Mouse (Mus musculus) heart, embryonic 13.5 days (tissue): ENCODE results near the gene Gm12184. TPM values are rescaled to one million over a fixed set of nuclear protein-coding genes. Genes with fewer than 3 reads are reported as not detected.

Experiments used
- ATAC-seq: fragments of 200-750 bp; cut with Nextera tagmentation; 2 replicates; pipeline ENCODE4 v1.8.0; 2017; ENCODE audit warnings: moderate TSS enrichment; ENCODE audit not compliant: insufficient number of reproducible peaks, low FRiP score, low TSS enrichment; ENCODE audit errors: extremely low read depth
- H3K27ac ChIP-seq: fragments of 300-500 bp; sonication (generic); replicated peaks from 2 replicates; pipeline ENCODE4 v1.5.1; 2015; ENCODE audit warnings: moderate library complexity, mild to moderate bottlenecking, inconsistent platforms
- H3K27me3 ChIP-seq: fragments of 300-500 bp; sonication (generic); replicated peaks from 2 replicates; pipeline ENCODE4 v1.6.1; 2015; ENCODE audit warnings: mild to moderate bottlenecking, inconsistent platforms
- H3K36me3 ChIP-seq: fragments of 300-500 bp; sonication (generic); 2 replicates; pipeline ENCODE4 v1.6.1; 2015; ENCODE audit warnings: mild to moderate bottlenecking, inconsistent platforms
- H3K4me1 ChIP-seq: fragments of 300-500 bp; sonication (generic); 2 replicates; pipeline ENCODE4 v1.6.1; 2015; ENCODE audit warnings: inconsistent platforms
- H3K4me2 ChIP-seq: fragments of 300-500 bp; sonication (generic); 2 replicates; pipeline ENCODE4 v1.6.1; 2015; ENCODE audit warnings: inconsistent platforms, mild to moderate bottlenecking, moderate library complexity
- H3K4me3 ChIP-seq: fragments of 300-500 bp; sonication (generic); 2 replicates; pipeline ENCODE4 v1.5.1; 2015; ENCODE audit warnings: moderate library complexity, mild to moderate bottlenecking, inconsistent platforms
- H3K9ac ChIP-seq: fragments of 300-500 bp; sonication (generic); 2 replicates; pipeline ENCODE4 v1.6.1; 2015; ENCODE audit warnings: inconsistent platforms, mild to moderate bottlenecking, moderate library complexity
- H3K9me3 ChIP-seq: fragments of 300-500 bp; sonication (generic); 2 replicates; pipeline ENCODE4 v1.6.1; 2016; ENCODE audit warnings: inconsistent platforms
- whole genome bisulfite sequencing: fragments of 180-500 bp; shearing (Covaris S2); methylation state at CpG from one replicate; pipeline ENCODE4 v1.1.7; 2015; ENCODE audit warnings: mixed read lengths; 5-methylcytosine and 5-hydroxymethylcytosine counted together
- polyA plus RNA-seq: library from polyadenylated mRNA; unstranded; fragments of >200 nt; fragmentation: Nextera tagmentation; extraction: Ambion mirVana; gene quantifications from 2 replicates; pipeline ENCODE4 v1.2.1, GENCODE M21; 2015

The Gm12184 gene
- polyA plus RNA-seq, 1 experiment from 2014 or later: 1.2 TPM

DNA sequence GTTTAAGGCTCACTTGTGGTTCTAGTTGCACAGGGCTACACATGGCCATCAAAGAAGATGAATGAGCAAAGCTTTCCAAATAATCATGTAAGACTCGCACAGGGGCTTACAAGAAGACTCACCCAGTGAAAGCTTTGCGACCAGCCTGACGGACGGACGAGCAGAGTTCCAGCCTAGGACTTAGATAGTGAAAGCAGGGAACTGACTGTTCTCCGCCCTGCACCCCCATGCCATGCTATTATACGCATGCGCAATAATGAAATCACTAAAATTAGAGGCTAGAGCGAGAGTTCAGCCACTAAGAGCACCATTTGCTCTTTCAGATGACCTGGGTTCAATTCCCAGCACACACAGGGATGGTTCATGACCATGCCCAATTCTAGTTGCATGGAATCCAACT lies 49.2 kb downstream of the Gm12184 start:
- Histone ChIP-seq H3K4me3 (no peak overlapping the region), H3K4me2 (no peak overlapping the region), H3K9me3 (no peaks in the 10 kb centered on the region), H3K36me3 (no peaks in the 10 kb centered on the region), H3K27me3 (no peaks in the 10 kb centered on the region), H3K4me1 (no peaks in the 10 kb centered on the region), H3K27ac (no peak overlapping the region), H3K9ac (no peak overlapping the region)
- no peak for ATAC-seq
- WGBS: 85% methylated on average over 9 of the region's 9 CpGs

DNA sequence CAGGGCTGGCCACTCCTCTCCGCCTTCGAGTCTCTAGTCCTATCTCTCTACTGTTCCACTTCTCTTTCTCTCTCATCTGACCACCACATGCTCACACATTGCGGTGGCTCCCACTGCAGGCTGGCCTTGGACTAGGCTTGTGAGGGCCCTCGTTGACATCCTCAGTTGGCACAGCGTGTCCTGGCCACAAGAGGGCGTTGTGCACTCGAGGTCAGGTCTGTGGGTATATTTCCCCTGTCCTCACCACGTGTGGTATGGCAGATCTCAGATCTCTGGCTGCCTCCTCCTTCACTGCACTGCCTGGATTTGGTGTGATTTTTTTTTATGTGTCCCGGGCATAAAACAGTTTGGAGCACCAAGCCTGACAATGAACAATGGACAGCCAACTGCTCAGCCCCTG lies 49.8 kb downstream of the Gm12184 start:
- 35% methylated on average over 9 of the region's 9 CpGs for WGBS
- no peak overlapping the region for H3K4me2 ChIP-seq
- no peaks in the 10 kb centered on the region for H3K27me3 ChIP-seq
- no peaks in the 10 kb centered on the region for H3K4me1 ChIP-seq
- H3K4me3 ChIP-seq: no peak overlapping the region
- H3K9me3 ChIP-seq: no peaks in the 10 kb centered on the region
- no peak overlapping the region for H3K9ac ChIP-seq
- no peak for ATAC-seq
- H3K36me3 ChIP-seq: no peaks in the 10 kb centered on the region
- no peak overlapping the region for H3K27ac ChIP-seq

DNA sequence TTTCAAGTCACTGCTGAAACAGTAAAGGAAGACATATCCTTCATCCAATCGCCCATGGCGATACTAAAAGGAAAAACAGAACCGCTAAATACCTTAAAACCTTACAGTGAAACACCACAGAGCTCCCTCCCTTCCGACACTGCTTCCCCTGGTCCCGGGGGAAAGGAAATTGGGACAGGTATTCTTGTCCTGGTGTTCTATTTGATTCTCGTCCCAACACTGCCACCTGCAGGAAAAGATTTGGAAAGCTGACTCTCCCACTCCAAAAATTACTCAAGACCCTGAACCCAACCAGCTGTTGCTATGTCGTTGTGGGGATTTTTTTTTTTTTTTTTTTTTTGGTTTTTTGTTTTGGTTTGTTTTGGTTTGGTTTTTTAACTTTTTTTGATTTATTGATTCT lies 51.0 kb downstream of the Gm12184 start:
- Histone ChIP-seq H3K9ac (no peak overlapping the region), H3K36me3 (no peaks in the 10 kb centered on the region), H3K9me3 (no peaks in the 10 kb centered on the region), H3K4me1 (no peaks in the 10 kb centered on the region), H3K4me2 (peak overlapping the region; percentile 38), H3K27ac (no peak overlapping the region), H3K4me3 (no peak overlapping the region), H3K27me3 (no peaks in the 10 kb centered on the region)
- no peak for ATAC-seq
- 3% methylated on average over 7 of the region's 7 CpGs for WGBS

Other genes with a start within 250 kb of the Gm12184 start
- 444 and 458 TPM in 2 replicates for gene Rack1, start 26.3 kb downstream of the Gm12184 start, polyA plus RNA-seq
- 3.2 TPM in 2 replicates for gene Trim41, start 9.3 kb downstream of the Gm12184 start, polyA plus RNA-seq
- 0.56 and 0.88 TPM in 2 replicates for gene Trim7, start 515 bp downstream of the Gm12184 start, polyA plus RNA-seq
- gene Irgm1, start 45.0 kb upstream of the Gm12184 start, polyA plus RNA-seq: 8.4 and 10.6 TPM in 2 replicates
- 0.17 and 0.22 TPM in 2 replicates for gene Gm5431, start 75.6 kb upstream of the Gm12184 start, polyA plus RNA-seq
- 1.6 and 3.6 TPM in 2 replicates for gene Psme2b, start 119.5 kb upstream of the Gm12184 start, polyA plus RNA-seq
- 0.05 TPM in 1 of 2 replicates, not detected in the other for gene Olfr56, start 152.2 kb upstream of the Gm12184 start, polyA plus RNA-seq
- 0.28 and 0.32 TPM in 2 replicates for gene 9930111J21Rik1, start 152.7 kb upstream of the Gm12184 start, polyA plus RNA-seq
- gene Gm12185, start 165.6 kb upstream of the Gm12184 start, polyA plus RNA-seq: 0.03 TPM in 1 of 2 replicates, not detected in the other
- gene Tgtp1, start 167.5 kb upstream of the Gm12184 start, polyA plus RNA-seq: 0.16 TPM in 1 of 2 replicates, not detected in the other
- gene 9930111J21Rik2, start 224.6 kb upstream of the Gm12184 start, polyA plus RNA-seq: 0.13 and 0.78 TPM in 2 replicates
- 0.11 and 0.27 TPM in 2 replicates for gene Tgtp2, start 237.6 kb upstream of the Gm12184 start, polyA plus RNA-seq
- gene Ifi47, start 249.9 kb upstream of the Gm12184 start, polyA plus RNA-seq: 1.3 and 1.4 TPM in 2 replicates